Mouse (Mus musculus): ENCODE measurements around the gene Eef1akmt2. TPM values are rescaled to one million over a fixed set of nuclear protein-coding genes. Genes with fewer than 3 reads are reported as not detected.

Eef1akmt2 gene
- total and polyA plus RNA-seq, 2 experiments from 2014 or later = 77.3 to 86.1 TPM

DNA sequence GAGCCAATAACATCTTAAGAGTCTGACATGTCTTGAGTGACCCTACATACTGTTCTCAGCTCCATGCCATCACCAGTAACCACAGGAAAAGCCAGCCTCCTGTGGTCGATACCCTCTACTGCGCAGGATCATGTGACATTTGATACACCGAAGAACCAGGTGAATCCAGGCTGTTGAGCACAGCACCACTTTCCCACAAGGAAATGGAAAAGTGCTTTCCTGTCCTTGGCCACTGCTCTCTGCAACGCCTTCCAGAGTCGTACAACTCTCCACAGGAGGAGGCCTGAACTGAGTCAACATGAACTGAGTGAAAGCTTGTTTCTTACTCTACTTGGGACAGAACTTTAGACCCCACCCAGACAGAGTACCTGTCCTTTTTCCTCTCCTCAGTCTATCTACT is 51.0 kb downstream of the Eef1akmt2 start:
- H3K4me1 ChIP-seq (ENCODE audit: insufficient read depth) = peaks cover 11% of the 10 kb centered on the region; the same call in 1 of the 2 replicates
- WGBS = 93% methylated on average over 5 of the region's 5 CpGs
- TF ChIP-seq CTCF (IDR thresholded peaks at IDR 0.05; ENCODE audit: low read depth) = no peak
- H3K36me3 ChIP-seq (ENCODE audit: insufficient read depth) = no peaks in the 10 kb centered on the region
- H3K4me3 ChIP-seq (ENCODE audit: low read depth, low read length) = no peak overlapping the region
- H3K9ac ChIP-seq = no peak overlapping the region
- H3K27me3 ChIP-seq (ENCODE audit: insufficient read depth, low read length) = no peaks in the 10 kb centered on the region
- DNase-seq = no peak
- H3K4me2 ChIP-seq (ENCODE audit: low read depth) = no peak overlapping the region
- ATAC-seq = no peak
- H3K27ac ChIP-seq (ENCODE audit: low read depth, low read length) = no peak overlapping the region
- H3K9me3 ChIP-seq (ENCODE audit: low read length) = no peaks in the 10 kb centered on the region

DNA sequence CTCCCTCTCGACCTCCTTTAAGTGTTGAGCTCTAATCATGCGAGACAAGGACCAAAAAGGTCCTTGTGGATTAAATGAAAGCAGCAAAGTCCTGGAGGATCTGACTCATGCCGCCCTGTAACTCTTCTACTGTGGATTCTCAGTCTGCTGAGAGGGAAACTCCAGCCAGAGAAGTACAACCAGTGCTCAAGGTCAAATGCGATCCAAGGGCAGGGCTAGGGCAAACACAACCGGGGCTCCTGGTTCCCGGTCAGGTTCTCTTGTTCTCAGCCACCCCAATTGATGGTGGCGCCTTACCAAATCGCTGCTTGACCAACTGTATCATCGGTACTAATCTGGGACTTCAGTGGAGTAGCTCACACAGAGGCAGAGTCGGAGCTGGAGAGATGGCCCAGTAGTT is 51.6 kb downstream of the Eef1akmt2 start:
- no peak overlapping the region for H3K9ac ChIP-seq
- 83% methylated on average over 10 of the region's 10 CpGs for WGBS
- no peak for TF ChIP-seq CTCF (IDR thresholded peaks at IDR 0.05; ENCODE audit: low read depth)

DNA sequence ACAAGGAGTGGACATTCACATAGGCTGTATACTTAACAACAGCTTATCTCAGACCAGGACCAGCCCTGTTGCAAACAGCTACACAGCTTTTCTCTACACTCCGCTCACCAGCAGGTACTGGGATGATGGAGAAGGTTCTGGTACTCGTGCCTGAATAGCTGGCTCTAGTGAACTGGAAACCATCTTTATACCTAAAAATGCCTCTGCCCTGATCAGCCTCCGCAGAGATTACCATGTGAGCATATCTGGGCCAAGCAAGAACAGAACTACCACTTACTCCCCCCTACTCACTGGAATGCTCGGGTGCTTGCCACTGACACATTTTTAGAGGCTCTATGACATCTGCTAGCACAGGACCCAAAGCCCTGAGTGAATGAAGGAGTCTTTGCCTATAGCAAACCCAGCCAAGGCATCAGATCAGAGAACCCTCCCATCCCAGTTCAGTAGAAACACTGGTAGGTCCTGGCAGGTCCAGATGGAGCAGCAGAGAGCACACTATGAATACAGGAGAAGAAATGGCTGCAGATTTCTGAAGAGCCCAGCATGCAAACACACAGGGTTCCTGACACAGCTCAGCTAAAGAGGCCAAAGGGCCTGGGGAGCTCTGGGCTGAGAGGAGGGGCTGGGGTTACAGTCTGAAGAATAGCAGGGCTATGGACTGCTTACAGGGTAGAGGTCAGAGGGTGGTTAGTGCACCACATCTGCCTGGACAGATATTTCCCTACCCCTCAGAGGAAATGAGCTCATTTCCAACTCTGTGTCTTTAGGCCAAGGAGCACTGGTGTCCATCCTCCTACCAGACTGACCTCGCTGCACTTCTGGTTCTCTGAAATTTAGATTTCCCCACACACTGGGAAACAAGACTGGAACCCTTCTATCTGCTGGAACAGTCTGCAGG is 53.1 kb downstream of the Eef1akmt2 start:
- Histone ChIP-seq H3K27me3 (ENCODE audit: insufficient read depth, low read length) (no peaks in the 10 kb centered on the region), H3K27ac (ENCODE audit: low read depth, low read length) (no peak overlapping the region), H3K4me2 (ENCODE audit: low read depth) (no peak overlapping the region), H3K36me3 (ENCODE audit: insufficient read depth) (no peaks in the 10 kb centered on the region), H3K9ac (no peak overlapping the region), H3K9me3 (ENCODE audit: low read length) (no peaks in the 10 kb centered on the region), H3K4me3 (ENCODE audit: low read depth, low read length) (no peak overlapping the region), H3K4me1 (ENCODE audit: insufficient read depth) (no peaks in the 10 kb centered on the region)
- DNase-seq (no peak), ATAC-seq (peak; percentile 69)
- peak; percentile 32 for TF ChIP-seq CTCF (IDR thresholded peaks at IDR 0.05; ENCODE audit: low read depth)
- 90% methylated on average over 5 of the region's 5 CpGs for WGBS

More for the DNA sequence above, 51.6 kb downstream of the Eef1akmt2 start:
- no peaks in the 10 kb centered on the region for H3K36me3 ChIP-seq (ENCODE audit: insufficient read depth)
- peaks cover 5% of the 10 kb centered on the region; the same call in 1 of the 2 replicates for H3K4me1 ChIP-seq (ENCODE audit: insufficient read depth)
- no peak overlapping the region for H3K27ac ChIP-seq (ENCODE audit: low read depth, low read length)
- H3K4me2 ChIP-seq (ENCODE audit: low read depth) = no peak overlapping the region
- DNase-seq (no peak), ATAC-seq (no peak)
- no peaks in the 10 kb centered on the region for H3K9me3 ChIP-seq (ENCODE audit: low read length)
- no peaks in the 10 kb centered on the region for H3K27me3 ChIP-seq (ENCODE audit: insufficient read depth, low read length)
- no peak overlapping the region for H3K4me3 ChIP-seq (ENCODE audit: low read depth, low read length)

DNA sequence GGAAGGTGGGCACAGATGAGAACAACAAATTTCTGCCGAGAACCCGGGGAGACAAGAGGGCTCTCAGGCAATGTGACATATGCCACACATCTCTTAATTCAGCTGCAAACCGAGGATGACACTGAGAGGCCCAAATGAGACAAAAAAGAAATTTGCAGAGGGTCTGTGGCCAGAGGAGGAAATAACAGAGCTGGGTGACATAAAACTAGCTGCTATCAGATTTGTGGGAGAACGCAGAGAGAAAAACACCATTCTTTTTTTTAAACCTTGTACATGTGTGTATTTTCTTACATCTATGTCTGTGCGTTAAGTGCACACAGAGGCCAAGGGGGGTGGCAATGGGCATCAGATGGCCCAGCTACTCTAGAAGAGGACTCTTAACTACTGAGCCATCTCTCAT is 57.3 kb downstream of the Eef1akmt2 start:
- H3K4me3 ChIP-seq (ENCODE audit: low read depth, low read length) = no peak overlapping the region
- no peaks in the 10 kb centered on the region for H3K27me3 ChIP-seq (ENCODE audit: insufficient read depth, low read length)
- no peak for ATAC-seq
- no peak overlapping the region for H3K4me2 ChIP-seq (ENCODE audit: low read depth)
- H3K9ac ChIP-seq = no peak overlapping the region
- H3K36me3 ChIP-seq (ENCODE audit: insufficient read depth) = no peaks in the 10 kb centered on the region
- no peaks in the 10 kb centered on the region for H3K4me1 ChIP-seq (ENCODE audit: insufficient read depth)
- TF ChIP-seq CTCF (IDR thresholded peaks at IDR 0.05; ENCODE audit: low read depth) = no peak
- no peaks in the 10 kb centered on the region for H3K9me3 ChIP-seq (ENCODE audit: low read length)
- H3K27ac ChIP-seq (ENCODE audit: low read depth, low read length) = no peak overlapping the region
- DNase-seq = no peak
- WGBS = 91% methylated on average over 5 of the region's 5 CpGs

DNA sequence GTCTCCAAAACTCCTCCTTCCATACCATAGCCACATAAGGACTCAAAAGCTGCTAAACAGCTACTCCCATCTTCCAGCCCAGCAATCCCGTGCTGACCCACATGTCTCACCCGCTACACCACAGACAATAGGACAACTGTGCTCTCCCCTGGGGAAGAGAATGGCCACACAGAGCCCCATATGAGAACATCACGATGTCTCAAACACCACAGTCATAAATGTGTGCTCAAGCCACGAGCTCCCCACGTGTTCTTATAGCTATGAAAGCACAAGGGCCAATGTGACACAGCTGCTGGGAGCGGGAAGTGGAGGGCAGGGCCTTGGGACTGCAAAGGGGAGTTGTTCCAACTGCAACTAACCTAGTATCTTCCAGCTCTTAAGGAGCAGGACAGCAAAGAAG is 59.0 kb downstream of the Eef1akmt2 start:
- no peak overlapping the region for H3K4me2 ChIP-seq (ENCODE audit: low read depth)
- no peak for TF ChIP-seq CTCF (IDR thresholded peaks at IDR 0.05; ENCODE audit: low read depth)

DNA sequence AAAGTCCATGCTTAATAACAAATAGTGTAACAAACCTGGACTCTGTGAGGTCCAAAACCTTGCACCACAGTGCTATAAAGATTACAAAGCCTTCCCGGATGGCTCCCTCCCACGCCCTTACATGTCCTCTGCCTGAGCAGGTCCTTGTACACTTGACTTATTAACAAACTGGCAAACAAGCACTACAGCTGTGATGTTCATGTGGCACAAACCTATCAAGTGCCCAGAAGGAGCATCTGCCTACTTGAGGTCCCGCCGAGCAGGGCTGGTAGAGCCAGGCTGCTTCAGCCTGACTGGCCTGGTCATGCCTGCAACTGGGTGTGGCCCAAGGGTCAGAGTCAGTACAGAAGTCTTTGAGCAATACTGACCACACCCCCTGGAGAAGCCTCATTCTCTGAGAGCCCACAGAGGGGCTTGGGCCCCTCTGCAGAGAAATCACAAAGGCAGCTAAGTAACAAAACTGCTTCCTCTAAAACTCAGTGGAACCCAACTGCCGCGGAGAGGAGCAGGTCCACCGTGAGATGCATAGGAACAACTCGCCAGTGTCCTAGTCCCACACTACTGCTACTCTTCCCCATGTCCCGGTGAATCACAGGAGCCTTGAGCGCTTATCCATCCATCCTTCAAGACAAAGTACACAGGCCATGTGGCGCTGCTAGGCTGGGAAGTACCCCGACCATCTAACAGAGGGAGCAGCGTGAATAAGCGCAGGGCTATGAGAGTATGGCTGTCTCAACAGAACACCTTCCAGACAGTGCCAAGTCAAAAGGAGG is 61.8 kb downstream of the Eef1akmt2 start:
- Histone ChIP-seq H3K4me3 (ENCODE audit: low read depth, low read length) (no peak overlapping the region), H3K4me1 (ENCODE audit: insufficient read depth) (peaks cover 9% of the 10 kb centered on the region), H3K36me3 (ENCODE audit: insufficient read depth) (no peaks in the 10 kb centered on the region), H3K27me3 (ENCODE audit: insufficient read depth, low read length) (no peaks in the 10 kb centered on the region), H3K9me3 (ENCODE audit: low read length) (no peaks in the 10 kb centered on the region), H3K9ac (no peak overlapping the region), H3K27ac (ENCODE audit: low read depth, low read length) (no peak overlapping the region), H3K4me2 (ENCODE audit: low read depth) (no peak overlapping the region)
- DNase-seq = no peak
- no peak for ATAC-seq
- 91% methylated on average over 14 of the region's 14 CpGs for WGBS
- no peak for TF ChIP-seq CTCF (IDR thresholded peaks at IDR 0.05; ENCODE audit: low read depth)

More for the DNA sequence above, 59.0 kb downstream of the Eef1akmt2 start:
- no peaks in the 10 kb centered on the region for H3K4me1 ChIP-seq (ENCODE audit: insufficient read depth)
- no peaks in the 10 kb centered on the region for H3K36me3 ChIP-seq (ENCODE audit: insufficient read depth)
- DNase-seq = no peak
- H3K9me3 ChIP-seq (ENCODE audit: low read length) = no peaks in the 10 kb centered on the region
- no peak; the same call in 1 of the 2 replicates for ATAC-seq
- H3K27ac ChIP-seq (ENCODE audit: low read depth, low read length) = no peak overlapping the region
- H3K4me3 ChIP-seq (ENCODE audit: low read depth, low read length) = no peak overlapping the region
- WGBS = 78% methylated on average over 6 of the region's 6 CpGs
- H3K9ac ChIP-seq = no peak overlapping the region
- no peaks in the 10 kb centered on the region for H3K27me3 ChIP-seq (ENCODE audit: insufficient read depth, low read length)

DNA sequence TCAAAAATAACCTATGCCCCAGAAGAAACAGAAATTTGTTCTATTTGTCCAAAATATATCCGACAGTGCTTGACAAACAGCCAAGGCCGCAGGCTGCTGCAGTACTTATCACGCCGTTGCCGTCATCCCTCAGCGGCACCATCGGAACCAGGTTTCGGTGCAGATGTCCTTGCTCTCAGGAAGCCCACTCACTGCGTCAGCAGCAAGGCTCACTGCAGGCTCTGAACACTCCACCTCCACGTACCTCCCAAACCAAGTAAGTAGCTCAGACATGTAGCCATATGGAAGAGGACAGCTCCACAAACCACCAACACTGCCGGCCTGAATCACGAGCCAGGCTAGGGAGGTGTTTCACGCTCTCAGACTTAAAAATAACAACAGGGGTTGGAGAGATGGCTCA is 63.6 kb downstream of the Eef1akmt2 start:
- peaks cover 9% of the 10 kb centered on the region for H3K4me1 ChIP-seq (ENCODE audit: insufficient read depth)
- 89% methylated on average over 13 of the region's 13 CpGs for WGBS

More for the DNA sequence above, 63.6 kb downstream of the Eef1akmt2 start:
- no peaks in the 10 kb centered on the region for H3K9me3 ChIP-seq (ENCODE audit: low read length)
- no peak for DNase-seq
- no peaks in the 10 kb centered on the region for H3K36me3 ChIP-seq (ENCODE audit: insufficient read depth)
- H3K27ac ChIP-seq (ENCODE audit: low read depth, low read length) = no peak overlapping the region
- no peak overlapping the region for H3K4me2 ChIP-seq (ENCODE audit: low read depth)
- no peak overlapping the region for H3K9ac ChIP-seq
- ATAC-seq = no peak
- no peak for TF ChIP-seq CTCF (IDR thresholded peaks at IDR 0.05; ENCODE audit: low read depth)
- no peak overlapping the region for H3K4me3 ChIP-seq (ENCODE audit: low read depth, low read length)
- no peaks in the 10 kb centered on the region for H3K27me3 ChIP-seq (ENCODE audit: insufficient read depth, low read length)
